Mouse (Mus musculus) C2C12 (cell line): ENCODE results near the gene Clec16a.

ENCODE experiments used
- CEBPB ChIP-seq: IDR thresholded peaks from one replicate; pipeline ENCODE4 v1.6.1; 2011; ENCODE audit warnings: low read depth, mild to moderate bottlenecking, control low read depth, moderate library complexity
- CTCF ChIP-seq: IDR thresholded peaks from one replicate; pipeline ENCODE4 v1.5.1; 2011; ENCODE audit not compliant: control insufficient read depth, insufficient read depth, insufficient read length
- FOSL1 ChIP-seq: IDR thresholded peaks from one replicate; pipeline ENCODE4 v1.8.0; 2011; ENCODE audit warnings: mild to moderate bottlenecking, low read length; ENCODE audit not compliant: poor library complexity, insufficient read depth, severe bottlenecking
- MAX ChIP-seq: IDR thresholded peaks from one replicate; pipeline ENCODE4 v1.6.1; 2011; ENCODE audit warnings: mild to moderate bottlenecking, control low read depth
- MYOD1 ChIP-seq: IDR thresholded peaks from one replicate; pipeline ENCODE4 v1.6.1; 2011; ENCODE audit warnings: low read depth; ENCODE audit not compliant: control insufficient read depth, insufficient read length

- TF ChIP-seq CTCF (no peak), FOSL1 (no peak), MAX (no peak), CEBPB (no peak), MYOD1 (no peak)
Observed at GRCm38 (mm10) chr16:10569809-10570395, 24.8 kb downstream of the Clec16a start.
